Mouse (Mus musculus) gonadal fat pad, adult 2 months (tissue): ENCODE results near the gene Wnk4. TPM values are rescaled to one million over a fixed set of nuclear protein-coding genes. Genes with fewer than 3 reads are reported as not detected.

ENCODE experiments used
- DNase-seq: peaks from one replicate; pipeline ENCODE4 v3.0.0-alpha.2; 2012; ENCODE audit warnings: low read depth
- polyA plus RNA-seq: library from polyadenylated mRNA; depleted of rRNA; stranded (reverse); fragments of >200 nt; gene quantifications from 2 replicates; pipeline ENCODE4 v1.2.3, GENCODE M21; 2012

The Wnk4 gene
- polyA plus RNA-seq, 1 experiment, result 9.5 TPM

DNA sequence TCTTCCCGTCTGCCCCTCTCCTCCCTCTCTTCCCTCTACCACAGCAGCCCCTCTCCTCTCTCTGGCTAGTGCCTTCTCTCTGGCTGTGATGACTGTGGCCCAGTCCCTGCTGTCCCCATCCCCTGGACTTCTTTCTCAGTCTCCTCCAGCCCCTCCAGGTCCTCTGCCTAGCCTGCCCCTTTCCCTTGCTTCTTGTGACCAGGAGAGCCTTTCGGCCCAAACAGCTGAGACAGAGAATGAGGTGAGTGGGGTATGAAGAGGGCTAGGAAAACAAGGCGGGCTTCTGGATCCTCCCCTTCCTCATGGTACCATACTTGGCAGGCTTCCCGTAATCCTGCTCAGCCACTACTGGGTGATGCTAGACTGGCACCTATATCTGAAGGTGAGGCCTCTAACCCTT is 14.9 kb downstream of the Wnk4 start:
- no peak for DNase-seq

DNA sequence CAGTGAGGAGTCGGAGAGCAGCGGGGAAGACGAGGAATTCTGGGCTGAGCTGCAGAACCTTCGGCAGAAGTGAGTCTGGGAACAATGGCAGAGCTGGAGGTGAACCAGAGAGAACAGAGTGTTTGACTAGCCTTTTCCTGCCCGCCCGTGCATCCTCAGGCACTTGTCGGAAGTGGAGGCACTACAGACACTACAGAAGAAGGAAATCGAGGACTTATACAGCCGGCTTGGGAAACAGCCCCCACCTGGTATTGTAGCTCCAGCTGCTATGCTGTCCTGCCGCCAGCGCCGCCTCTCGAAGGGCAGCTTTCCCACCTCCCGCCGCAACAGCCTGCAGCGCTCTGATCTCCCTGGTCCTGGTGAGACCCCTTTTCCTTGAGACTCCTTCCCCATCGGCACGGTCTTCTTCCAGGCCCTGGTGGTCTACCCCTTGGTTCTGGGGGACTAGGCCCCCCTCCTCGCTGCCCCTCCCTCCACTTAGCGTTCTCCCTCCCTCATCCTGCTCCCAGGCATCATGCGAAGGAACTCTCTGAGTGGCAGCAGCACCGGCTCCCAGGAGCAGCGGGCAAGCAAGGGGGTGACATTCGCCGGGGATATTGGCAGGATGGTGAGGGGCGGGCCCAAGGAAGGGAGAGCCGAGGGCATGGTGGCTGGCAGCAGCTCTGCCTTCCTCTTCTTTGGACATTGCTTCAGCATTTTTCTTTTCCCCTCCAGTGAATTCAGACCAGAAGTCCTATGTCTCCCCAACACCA is 16.1 kb downstream of the Wnk4 start:
- no peak for DNase-seq

DNA sequence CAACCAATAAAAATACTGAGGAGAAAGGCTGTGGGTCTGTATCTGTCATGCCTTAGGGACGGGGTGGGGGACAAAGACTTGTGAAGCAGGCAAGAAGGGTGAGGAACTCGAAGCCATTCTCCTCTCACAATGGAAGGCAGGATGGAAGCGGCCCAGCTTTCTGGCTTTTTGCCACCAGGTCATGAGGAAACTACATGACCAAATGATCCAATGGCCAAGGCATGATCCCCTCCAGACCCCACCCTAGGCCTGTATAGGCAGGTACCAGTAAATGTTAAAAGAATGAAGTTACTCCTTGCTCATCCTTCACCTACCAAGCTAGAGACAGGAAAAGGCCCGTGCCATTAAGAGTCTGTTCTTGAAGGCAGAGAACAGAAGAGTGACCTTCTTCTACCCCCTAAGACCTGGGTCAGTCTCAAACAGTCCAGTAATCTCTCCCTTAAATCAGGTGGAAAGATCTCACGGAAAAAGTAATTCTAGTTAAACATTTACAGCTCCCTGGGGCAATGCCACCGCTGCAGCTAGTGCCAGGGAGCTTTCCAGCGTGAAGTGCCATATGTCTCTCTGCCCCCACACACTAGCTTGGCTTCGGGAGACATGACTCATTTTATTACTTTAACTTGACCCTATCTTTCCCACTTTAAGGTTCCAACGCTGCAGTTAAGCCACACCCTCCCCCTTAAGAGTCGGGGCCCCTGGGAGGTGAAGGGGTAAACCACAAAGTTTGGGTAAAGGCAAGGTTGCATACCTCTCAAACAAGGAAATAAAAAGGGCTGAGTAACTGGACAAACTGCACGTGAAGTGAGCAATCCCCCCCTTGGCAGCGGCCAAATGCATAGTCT is 17.2 kb downstream of the Wnk4 start:
- DNase-seq, result no peak

DNA sequence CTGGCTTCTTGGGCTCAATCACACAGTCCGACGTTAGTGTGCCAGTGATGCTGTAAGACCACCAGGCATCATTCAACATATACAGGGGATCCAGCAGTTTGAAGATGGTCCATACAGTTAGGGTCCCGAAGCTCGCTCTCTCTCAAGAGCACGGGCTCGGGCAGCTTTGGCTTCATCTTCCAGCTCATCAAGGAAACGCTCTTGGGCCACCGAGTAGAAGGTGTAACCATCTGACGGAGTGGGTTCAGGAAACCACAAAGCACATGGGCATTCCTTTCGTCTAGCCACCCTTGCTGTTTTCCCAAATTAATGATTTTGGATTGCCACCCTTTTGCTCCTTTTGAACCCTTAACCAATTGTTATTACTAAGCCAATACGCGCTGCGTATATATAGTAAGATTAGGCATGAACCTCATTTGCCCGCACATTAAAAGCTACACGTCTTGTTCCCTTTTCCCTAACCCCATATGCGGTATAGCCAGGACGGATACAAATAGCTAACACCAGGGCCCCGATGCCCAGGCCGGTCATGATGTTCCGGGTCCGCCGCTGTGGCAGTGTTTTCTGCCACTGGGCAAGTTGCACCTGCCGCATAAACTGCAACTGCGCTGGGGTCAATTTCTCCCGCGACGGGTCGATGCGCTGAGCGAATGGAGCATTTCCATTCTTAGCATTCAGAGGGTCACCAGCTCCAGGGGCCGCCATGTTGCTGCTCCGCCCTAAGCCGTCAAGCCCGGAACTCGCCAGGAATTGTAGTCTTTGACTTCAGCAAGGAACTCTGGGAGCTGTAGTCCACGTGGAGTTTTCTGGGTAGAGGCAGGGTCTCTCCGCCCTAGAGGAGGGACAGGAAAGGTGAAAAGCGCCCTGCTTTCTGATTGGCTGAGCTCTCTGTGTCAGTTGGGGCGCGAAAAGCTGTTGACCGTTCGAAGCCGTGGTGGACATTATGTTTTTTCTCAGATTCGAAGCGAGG is 18.1 kb downstream of the Wnk4 start, which contains the start of the genes Cntd1 and Coa3:
Gene Cntd1, plus strand, starts transcription at position 790 of the 970 bp plus-strand sequence.
Gene Coa3, minus strand, starts transcription at position 892 of the 970 bp plus-strand sequence.
- DNase-seq, result no peak

DNA sequence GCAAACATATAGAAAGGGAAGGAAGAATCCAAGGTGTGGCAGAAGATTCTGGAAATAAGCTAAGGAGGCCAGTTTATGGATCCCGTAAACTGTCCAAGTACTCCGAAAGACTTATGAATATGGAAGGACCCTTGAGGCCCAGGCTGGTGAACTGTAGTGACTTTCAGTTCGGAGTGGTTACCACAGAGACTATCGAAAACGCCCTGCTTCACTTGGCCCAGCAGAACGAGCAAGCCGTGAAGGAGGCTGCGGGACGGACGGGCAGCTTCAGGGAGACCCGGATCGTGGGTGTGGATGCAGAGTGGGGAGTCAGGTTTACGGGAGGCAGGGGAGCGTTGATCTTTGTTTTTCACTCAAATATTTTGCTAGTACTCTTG is 18.8 kb downstream of the Wnk4 start:
- no peak for DNase-seq

DNA sequence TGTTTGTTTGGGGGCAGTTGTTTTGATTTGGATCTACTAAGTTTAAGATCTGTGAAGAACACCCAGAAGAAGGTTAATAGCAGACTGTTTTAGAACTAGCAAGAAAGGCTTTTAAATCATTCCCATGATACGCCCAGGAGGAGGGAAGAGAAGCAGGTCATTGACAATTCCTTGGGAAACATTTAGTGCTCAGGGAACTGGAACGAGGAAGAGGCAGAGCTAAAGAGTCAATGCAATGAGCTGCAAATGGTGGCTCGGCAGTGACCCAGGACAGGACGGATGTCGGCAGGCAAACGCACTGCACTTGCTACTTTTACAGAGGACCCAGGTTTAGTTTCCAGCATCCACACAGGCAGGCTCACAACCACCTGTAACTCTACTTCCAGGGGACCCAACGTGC is 20.5 kb downstream of the Wnk4 start:
- no peak for DNase-seq

DNA sequence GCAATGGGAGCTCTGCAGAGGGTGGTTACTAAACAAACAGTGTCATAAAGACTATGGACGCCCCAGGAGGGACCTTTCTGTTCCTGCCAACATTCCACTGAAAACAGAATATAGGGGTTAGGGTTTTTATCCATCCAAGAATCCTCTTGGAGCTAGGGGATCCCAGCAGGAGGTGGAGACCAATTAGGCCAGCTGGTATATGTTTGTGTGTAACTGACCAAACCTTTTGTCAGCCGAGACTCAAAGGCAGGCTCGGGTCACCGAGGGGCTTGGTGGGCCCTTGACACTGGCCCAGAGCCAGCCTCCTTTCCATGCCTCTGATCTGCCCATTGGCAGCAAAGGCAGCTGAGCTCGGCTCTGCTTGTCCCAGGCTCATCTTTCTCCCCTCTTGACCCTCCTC is 22.5 kb downstream of the Wnk4 start:
- no peak for DNase-seq

DNA sequence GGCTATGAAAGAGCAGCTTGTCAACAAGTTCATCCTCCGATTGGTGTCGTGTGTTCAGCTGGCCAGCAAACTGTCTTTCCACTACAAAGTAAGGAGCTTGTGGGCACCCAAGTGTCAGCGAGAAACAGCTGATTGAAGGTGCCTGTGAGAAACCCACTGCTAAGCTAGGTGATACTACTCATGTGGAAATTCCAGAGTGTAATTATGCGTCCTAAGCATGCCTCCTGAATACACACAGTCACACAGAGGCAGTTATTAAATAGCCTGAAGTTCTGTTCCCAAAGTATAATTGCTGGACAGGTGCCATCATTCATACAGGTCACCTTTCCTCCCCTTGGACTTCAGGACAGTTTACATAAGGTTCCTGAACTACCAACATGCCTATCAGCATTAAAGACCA is 23.4 kb downstream of the Wnk4 start:
- DNase-seq, result no peak

DNA sequence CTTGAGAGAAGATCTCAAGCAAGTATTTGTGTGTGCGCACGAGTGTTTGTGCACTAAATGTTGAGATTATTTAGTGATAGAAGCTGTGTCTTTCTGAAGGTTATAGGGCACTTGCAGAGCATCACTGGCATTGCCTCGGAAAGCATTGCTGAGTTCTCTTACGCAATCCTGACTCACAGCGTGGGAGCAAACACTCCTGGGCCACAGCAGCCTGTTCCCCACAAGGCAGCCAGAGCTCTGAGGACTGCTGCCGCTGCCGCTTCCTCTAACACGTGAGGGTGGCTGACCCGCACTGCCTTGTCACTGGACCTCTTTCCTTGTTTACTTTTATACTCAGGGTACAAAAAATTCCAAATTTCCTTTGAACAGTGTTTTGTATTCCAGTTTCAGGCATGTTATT is 26.9 kb downstream of the Wnk4 start:
- no peak for DNase-seq

DNA sequence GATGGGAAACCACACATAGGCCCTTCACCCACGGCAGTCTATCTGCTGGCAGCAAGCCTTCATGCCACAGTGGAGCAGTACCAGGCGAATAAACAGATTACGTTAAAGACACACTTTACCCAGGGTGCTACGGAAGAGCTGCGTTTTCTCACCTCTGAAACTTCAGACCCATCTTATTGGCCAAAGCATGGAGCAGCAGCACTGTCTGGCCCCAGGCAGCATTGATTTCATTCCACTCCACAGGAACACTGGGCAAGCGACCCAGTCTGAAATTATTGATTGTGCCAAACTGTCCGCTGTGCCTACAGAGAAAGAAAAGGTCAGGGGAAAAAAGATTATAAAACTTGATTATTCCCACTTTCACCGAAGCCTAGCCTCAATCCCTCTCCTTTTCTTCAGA is 30.9 kb downstream of the Wnk4 start:
- DNase-seq, result no peak

DNA sequence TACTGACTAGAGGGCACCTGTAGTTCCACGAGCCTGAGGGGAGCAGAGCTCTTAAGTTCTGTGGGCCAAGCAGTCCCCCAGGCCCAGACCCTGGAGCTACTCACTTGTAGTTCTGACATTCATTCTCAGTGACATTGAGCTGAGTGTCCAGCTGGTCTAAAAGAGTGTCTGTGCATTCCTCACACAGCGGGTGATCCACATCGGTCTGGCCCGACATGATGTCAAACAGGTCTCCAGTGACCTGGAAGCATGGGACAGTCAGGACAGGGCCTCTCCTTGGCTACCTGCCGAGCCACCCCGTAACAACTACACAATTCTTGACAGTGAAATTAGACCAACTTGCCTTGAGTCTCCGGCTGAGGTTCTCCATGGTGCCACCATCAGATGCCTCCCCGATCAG is 34.8 kb downstream of the Wnk4 start:
- DNase-seq, result no peak

DNA sequence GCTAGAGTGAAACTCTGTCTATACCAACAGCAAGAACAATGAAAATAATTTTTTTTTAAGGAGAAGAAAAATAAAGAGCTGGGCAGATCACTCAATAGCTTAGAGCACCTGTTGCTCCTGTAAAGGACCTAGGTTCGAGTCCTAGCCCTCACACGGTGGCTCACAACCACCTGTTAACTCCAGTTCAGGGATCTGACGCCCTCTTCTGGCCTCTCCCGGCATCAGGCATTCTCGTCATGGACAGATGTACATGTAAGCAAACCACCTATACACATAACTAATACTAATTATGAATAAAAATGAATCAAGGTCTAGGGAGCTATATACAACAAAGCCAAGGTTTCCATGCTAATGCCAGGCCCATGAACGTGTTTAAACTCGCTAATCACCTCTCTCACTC is 40.5 kb downstream of the Wnk4 start:
- no peak for DNase-seq

DNA sequence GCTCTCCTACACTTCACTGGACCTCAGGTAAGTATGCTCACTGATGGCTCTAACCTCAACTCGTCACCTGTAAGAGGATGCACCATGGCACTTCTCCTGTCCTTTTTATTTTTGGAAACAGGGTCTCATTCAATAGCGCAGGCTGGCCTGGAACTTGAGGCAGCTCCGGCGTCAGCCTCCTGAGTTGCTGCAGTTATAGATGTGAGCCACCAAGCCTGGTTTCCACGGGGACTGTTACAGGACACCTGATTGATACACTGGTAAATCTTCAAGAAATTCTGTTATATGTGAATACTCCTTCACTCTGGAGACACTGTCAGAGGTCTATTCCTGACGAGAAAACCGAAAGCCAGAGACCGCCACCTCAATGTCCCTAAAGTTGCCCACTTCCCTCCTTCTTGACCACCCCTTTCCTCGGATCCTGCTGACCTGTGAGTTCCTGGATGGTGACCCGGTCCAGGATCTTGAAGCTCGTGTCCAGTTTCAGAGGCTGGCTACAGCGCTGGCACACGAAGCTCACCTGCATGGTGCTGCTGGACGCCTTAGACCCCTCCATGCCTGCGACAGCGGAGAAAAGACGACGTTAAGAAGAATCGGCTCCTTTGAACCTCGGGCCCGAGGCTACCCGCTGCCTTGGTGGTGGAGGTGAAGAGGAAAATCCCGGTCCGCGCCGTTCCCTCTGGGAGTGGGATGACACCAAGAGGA is 41.1 kb downstream of the Wnk4 start:
- no peak for DNase-seq

DNA sequence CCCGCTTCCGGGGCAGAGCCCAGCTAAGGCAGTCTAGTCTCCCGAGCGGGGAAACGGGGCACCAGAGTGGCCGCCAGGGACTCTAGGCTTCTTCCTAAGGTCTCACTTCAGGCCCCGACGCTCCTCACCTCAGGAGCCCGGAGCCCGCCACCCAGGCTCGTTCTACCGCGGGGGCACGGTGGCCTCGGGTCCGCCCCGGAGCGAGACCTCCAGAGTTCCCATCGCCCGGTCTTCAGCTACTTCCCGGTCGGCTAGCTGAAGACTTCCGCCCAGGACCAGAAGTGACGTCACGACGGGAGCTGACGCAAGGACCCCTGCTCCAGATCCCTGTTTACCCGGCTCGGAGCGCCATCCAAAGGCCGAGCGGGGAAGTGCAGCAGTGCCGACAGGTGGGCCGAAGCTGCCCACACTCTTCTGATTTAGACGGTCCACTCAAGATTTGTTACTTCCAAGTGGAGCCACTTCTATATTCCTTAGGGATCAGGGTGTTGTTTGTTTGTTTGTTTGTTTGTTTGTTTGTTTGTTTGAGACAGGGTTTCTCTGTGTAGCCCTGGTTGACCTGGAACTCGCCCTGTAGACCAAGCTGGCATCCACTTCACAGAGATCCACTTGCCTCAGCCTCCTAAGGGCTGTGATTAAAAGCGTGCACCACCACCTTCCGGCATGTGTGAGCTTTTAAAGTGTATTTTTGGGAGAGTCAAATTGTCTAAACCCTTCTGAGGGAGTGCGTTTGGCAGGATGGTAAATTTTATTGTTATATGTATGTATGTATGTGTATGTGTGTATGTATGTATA is 41.8 kb downstream of the Wnk4 start, which contains the start of gene Becn1:
Gene Becn1, minus strand, starts transcription at position 283 of the 795 bp plus-strand sequence.
- no peak for DNase-seq

DNA sequence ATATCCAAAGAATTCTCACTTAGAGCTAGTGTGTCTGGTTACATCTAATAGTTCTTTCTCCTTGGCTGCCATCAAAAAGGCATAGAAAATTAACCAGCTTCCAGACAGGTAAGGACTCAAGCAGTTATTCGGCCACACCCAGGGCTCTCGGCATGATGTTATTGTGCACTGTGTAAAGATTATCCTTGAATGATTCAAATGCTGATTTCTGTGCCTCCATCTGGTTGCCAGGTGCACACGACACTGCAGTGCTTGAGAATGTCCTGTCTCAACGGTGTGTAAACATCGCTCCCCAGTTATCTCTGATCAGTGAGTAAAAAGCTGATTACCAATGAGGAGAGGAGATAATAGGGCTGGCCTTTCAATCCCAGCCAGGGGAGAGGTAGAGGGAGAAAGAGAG is 47.4 kb downstream of the Wnk4 start:
- DNase-seq, result no peak

DNA sequence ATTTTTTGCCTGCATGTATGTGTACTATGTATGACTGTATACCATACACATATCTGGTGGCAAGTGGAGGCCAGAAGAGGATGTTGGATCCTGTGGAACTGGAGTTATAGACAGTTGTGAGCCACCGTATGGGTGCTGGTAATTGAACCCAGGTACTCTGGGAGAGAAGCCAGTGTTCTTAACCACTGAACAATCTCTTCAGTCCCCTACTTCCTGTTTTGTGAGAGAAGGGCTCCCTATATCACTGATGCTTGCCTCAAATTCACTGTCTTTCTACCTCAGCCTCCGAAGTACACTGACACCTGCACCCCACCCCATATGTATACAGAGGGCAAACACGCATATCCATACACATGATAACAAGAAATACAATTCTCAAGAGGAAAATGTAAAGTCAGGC is 50.7 kb downstream of the Wnk4 start:
- DNase-seq, result no peak

DNA sequence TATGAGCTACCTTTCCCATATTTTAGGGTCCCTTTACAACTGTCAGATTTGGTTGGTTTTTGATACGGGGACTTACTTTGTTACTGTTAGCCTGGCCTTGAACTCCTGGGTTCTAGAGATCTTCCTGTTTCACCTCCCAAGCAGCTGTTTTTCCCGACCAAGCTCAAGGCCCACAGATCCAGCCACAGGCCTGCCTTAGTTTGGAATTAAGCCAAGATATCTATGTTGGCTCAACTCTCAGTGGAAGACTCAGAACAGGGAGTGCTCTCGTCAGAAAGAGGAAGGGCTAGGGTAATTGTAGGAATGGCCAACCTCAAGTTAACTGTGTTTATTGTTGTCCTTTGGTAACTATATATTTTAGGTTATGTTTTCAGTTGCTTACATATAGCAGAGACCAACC is 51.8 kb downstream of the Wnk4 start:
- DNase-seq, result no peak

DNA sequence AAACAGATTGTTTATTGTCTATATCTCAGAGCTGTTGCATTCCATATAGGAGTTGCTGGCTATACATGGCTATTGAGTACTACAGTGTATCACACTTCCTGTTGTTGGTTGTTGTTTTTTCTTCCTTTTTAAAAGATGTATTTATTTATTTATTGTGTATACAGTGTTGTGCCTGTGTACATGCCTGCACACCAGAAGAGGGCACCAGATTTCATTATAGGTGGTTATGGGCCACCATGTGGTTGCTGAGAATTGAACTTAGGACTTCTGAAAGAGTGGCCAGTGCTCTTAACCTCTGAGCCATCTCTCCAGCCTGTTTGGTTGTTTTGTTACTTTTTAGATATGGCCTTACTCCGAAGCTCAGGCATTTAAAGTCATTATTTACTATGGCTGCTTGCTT is 54.2 kb downstream of the Wnk4 start:
- DNase-seq, result no peak

DNA sequence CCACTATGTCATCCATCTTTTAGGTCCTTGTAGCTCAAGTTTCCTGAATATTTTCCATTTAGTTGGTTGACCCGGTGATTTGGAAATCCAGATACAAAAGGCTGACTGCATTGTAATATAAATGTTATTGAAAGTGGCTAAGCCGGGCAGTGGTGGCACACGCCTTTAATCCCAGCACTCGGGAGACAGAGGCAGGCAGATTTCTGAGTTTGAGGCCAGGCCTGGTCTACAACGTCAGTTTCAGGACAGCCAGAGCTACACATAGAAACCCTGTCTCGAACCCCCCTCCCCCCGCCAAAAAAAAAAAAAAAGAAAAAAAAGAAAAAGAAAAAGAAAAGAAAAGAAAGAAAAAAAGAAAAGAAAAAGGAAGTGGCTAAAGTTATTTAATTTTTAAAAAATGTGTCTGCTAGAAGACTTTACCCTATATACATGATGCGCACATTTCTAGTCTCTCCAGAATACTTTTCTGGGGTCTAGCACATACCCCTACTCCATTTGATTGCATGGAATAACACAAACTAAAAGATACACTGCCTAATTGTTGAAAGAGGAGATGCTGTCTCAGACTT is 54.8 kb downstream of the Wnk4 start:
- no peak for DNase-seq
